Mouse (Mus musculus): Measurements from ENCODE around the gene Pcgf1.

Pcgf1 gene

GRCm38 (mm10) chr6:83077630-83078323 is at the start of gene Pcgf1:
TSS of gene Pcgf1 (plus strand) at chr6:83077869.
- DNase-seq (ENCODE audit: low spot score) = peak; percentile 43

GRCm38 (mm10) chr6:83029777-83030176 is 47.9 kb upstream of the Pcgf1 start:
- no peak for DNase-seq (ENCODE audit: low spot score)

DNA sequence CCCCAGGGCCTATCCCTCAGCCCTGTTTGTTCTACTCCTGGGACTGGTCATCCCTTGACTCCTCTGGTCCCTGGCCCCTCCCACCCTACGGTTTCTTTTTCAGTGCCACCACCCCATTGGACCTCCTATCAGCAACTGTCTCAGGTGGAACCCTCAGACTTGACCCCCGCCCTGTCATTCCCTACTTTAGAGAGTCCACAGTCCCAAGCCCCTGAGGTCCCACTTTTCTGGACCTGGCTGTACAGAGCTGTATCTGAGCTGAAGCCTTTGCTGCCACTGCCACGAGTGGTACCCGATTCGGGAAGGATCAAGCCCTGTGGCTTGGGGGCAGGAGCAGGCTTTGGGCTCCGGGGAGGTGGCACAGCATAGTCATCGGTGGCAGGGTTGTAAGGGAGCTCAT is 46.6 kb upstream of the Pcgf1 start:
- no peak for DNase-seq (ENCODE audit: low spot score)

GRCm38 (mm10) chr6:83031921-83032590 is 45.6 kb upstream of the Pcgf1 start:
- no peak for DNase-seq (ENCODE audit: low spot score)

DNA sequence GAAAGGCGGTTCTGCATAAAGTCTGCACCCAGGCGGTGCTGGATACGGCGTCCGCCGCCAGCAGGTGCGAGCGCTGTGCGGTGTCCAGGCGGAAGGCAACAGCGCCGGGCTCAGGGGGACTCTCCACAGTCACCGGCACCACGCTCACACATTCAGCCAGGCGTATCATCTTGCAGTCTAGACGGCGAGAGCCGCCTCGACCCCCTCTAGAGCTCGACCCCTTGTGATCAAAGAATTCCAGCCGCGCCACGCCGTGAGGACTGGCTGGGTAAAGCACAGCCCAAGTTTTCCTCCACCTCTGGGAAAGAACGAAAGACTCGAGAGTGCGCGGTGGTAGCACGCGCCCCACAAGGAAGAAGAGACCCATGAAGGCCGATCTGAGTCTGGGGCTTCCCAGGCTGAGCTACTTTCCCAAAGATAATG is 44.9 kb upstream of the Pcgf1 start:
- DNase-seq (ENCODE audit: low spot score) = no peak

GRCm38 (mm10) chr6:83033249-83034185 is 44.2 kb upstream of the Pcgf1 start, which contains the start of the genes Dok1 and Loxl3:
TSS of gene Dok1 (minus strand) at chr6:83033471.
TSS of gene Loxl3 (plus strand) at chr6:83034173.
- DNase-seq (ENCODE audit: low spot score) = no peak

DNA sequence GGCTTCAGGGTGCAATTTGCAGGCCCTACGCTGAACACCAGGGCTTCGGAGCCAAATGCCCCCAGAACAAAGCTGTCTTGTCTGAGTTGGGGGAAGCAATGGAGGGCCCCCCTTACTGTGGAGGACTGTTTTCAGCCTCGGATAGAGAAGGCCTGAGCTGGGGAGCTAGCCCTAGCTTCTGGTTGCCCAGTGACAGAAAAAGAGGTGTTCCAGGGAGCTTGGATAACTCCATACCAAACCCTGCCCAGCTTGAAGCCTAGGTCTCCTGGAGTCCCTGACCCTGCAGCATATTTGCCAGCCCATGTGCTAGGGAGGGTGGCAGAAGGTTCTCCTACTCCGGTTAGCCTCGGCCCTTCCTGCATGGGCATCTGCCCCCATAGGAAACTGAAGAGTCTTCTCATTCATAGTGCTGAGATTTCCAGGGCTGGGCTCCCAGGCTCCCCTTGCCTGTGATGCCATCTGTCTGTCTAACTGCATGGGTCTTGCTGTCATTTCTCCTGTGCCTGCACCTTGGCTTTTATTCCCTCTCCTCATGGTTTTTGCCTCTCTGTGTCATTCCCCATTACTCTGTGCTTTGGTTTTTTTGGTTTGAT is 43.1 kb upstream of the Pcgf1 start:
- DNase-seq (ENCODE audit: low spot score) = no peak

DNA sequence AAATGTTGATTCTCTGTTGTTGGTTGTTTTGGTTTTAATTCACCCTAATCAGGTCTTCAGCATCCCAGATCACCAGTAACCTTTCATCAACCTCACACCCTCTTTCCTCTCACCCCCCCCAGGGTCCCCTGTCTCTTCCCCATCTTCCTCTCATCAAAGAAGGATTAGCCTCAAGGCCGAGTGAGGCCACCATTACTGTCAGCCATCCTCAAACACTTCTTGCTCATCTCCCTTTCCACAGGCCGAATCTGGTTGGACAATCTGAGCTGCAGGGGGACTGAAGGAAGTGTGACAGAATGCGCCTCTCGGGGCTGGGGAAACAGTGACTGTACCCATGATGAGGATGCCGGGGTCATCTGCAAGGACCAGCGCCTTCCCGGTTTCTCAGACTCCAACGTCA is 40.5 kb upstream of the Pcgf1 start:
- no peak for DNase-seq (ENCODE audit: low spot score)

DNA sequence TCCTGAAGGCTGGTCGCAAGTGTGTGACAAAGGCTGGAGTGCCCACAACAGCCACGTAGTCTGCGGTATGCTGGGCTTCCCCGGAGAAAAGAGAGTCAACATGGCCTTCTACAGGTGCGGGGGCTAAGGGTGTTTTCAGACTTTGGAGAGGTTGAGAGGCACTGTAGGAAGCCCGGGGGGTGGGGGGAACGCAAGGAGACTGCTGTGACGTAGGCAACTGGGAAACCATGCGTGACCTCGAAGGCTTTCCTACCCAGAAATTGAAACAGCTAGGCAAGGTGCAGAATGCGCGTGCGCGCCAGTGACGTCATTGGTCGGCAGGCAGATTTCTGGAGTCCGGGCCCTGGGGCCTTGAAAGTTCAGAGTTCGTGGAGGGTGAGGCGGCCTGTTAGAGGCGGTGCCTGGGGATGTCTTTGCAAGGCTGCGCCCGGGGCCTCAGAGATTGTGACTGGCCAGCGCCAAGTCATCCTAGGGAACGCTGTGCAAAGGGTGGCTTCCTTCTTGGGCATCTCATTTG is 39.1 kb upstream of the Pcgf1 start:
- DNase-seq (ENCODE audit: low spot score) = peak; percentile 91

- DNase-seq (ENCODE audit: low spot score) = no peak
Measured at GRCm38 (mm10) chr6:83040601-83041000, 37.1 kb upstream of the Pcgf1 start.

DNA sequence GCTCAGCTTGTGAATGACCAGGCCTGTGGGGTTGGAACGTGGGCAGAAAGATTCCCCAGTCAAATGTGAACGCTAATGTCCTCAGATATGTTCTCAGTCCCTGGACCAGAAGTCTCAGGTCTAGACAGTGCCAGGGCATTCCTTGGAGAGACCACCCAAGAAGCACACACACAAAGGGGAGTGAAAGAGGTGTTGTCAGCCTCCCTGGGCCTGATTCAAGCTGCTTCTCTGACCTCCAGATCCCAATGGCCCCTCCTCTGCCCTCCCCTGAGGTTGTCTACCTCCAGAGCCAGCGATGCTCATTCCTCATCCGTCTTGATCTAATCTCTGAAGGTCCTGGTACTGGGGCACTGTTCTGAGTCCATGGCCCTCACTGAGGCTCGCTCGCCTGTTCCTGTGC is 34.1 kb upstream of the Pcgf1 start:
- no peak for DNase-seq (ENCODE audit: low spot score)

- no peak for DNase-seq (ENCODE audit: low spot score)
Measured at GRCm38 (mm10) chr6:83043993-83044392, 33.7 kb upstream of the Pcgf1 start.

DNA sequence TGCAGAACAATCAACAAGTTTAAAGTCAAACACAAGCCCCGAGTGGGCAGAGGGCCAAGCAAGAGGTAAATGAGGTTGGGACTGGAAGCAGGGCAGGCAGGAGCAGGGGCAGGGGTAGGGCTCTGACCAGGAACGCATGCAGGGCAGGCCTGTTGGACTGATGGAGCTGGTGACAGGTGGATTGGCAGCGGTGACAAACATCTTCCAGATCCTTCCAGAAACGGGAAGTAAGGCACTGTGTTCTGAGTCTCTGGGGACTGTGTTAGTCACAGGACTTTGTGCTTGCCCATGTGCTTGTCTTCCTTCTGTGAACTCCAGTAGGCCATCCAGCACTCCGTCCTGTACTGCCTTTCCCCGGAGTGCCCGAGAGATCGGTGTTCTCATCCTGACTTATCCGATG is 32.9 kb upstream of the Pcgf1 start:
- DNase-seq (ENCODE audit: low spot score) = no peak

DNA sequence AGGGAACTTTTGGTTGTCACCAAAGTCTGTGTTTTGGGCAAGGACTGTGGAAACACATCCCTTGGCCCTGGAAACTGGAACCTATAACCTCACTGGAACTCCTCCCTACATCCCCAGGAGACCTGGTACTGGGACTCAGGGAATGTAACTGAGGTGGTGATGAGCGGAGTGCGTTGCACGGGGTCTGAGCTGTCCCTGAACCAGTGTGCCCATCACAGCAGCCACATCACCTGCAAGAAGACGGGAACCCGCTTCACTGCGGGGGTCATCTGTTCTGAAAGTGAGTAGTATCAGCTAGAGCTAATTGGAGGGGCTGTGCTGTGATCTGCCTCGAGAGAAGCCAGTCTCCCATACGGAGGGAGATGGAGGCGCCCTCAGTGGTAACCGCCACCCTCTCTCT is 28.3 kb upstream of the Pcgf1 start:
- no peak for DNase-seq (ENCODE audit: low spot score)

- DNase-seq (ENCODE audit: low spot score) = peak; percentile 48
Measured at GRCm38 (mm10) chr6:83053136-83053960, 24.3 kb upstream of the Pcgf1 start.

DNA sequence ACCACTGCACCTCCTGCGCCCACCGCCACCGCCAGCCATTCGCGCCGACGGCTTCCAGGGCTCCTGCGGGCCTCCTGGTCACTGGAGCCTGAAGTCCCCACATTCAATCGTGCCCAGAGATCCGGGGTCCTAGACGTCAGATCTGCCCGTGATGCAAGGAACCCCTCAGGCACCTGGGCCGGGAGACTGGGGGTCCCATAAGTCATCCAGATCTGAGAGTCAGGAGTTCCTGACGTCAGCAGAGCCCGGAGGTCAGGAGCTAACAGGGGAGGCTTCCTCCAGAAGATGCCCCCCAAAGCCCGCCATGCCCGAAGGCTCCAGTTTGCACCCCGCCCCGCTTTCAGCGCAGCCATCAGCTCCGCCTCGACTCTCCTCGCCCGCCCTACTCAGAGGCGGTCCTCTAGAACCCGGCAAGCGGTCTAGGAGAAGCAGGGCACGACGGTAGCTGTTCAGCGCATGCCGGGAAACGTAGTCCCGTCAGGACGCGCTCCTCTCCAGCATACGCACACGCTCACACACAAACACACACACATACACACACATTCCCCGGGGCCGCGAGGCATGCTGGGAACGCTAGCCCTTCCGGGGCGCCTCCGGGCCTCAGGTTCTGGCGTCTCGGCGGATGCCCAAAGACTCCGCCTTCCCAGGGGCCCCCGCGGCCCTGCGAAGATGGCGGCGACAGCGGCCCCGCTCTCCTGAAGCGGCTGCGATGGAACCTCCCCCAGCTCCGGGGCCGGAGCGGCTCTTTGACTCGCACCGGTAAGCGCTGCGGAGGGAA is 23.4 kb upstream of the Pcgf1 start, which contains the start of gene Aup1:
TSS of gene Aup1 (plus strand) at position 448 of the 778 bp plus-strand sequence.
- peak; percentile 98 for DNase-seq (ENCODE audit: low spot score)

DNA sequence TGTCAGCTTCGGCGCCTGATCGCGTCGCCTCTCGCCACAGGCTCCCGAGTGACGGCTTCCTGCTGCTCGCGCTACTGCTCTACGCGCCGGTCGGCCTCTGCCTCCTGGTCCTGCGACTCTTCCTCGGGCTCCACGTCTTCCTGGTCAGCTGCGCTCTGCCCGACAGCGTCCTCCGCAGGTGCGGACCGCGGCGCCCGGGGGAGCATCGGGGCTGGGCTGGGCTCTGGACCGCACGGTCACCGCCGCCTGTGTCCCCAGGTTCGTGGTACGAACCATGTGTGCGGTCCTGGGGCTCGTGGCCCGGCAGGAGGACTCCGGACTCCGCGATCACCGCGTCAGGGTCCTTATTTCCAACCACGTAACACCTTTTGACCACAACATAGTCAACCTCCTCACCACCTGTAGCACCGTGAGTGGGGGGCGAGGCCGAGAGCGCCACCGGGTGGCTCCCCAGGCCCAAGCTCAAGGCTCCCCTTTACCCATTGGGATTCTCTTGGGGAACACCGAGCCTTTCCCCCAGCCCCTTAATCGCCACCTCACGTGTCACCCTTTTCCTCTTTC is 22.7 kb upstream of the Pcgf1 start, which contains the start of gene Htra2:
TSS of gene Htra2 (minus strand) at position 403 of the 561 bp plus-strand sequence.
- DNase-seq (ENCODE audit: low spot score) = no peak

GRCm38 (mm10) chr6:83057790-83058189 is 19.9 kb upstream of the Pcgf1 start, which contains the start of gene Dqx1:
TSS of gene Dqx1 (plus strand) at chr6:83057844.
- DNase-seq (ENCODE audit: low spot score) = no peak

- no peak for DNase-seq (ENCODE audit: low spot score)
Measured at GRCm38 (mm10) chr6:83058725-83059124, 18.9 kb upstream of the Pcgf1 start.

DNA sequence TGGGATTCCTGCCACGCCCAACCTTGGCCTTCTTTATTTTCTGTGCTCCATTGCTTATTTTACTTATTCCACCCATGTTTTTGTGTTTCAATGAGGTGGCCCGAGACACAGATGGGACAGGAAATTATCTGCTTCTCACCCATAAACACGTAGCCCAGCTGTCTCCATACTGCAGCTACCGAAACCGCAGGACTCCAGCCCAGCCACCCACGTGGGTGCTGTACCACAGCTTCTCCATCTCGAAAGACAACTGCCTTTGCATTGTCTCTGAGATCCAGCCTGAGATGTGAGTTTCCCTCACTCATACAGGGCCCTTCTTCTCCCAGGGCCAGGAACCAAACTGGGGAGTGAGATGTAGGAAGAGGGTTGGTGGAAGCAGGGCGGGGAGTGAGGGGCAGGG is 11.7 kb upstream of the Pcgf1 start:
- DNase-seq (ENCODE audit: low spot score) = no peak

Measured in layer of hippocampus, adult 11-12 months (tissue).